Mouse (Mus musculus): ENCODE results near the gene Gm9936. TPM values are rescaled to one million over a fixed set of nuclear protein-coding genes. Genes with fewer than 3 reads are reported as not detected.

Gene Gm9936
- total RNA-seq, 2 experiments from 2014 or later, result 1.0 to 1.5 TPM

- intact Hi-C loops (cut with DNase I), result loop anchor here (5.0 kb wide), 1 partner anchor 110 kb away; no protein-coding TSS in a partner anchor
- DNase-seq (ENCODE audit: extremely low spot score in 1 of 2, low spot score in 2 of 2), result no peak
- TF ChIP-seq CTCF (IDR thresholded peaks at IDR 0.05), result no peak
- Histone ChIP-seq H3K27ac (no peak overlapping the region), H3K4me3 (no peak overlapping the region)
Measured at GRCm38 (mm10) chr5:114827427-114827826, 31.1 kb downstream of the Gm9936 start.

GRCm38 (mm10) chr5:114825978-114826691, 32.3 kb downstream of the Gm9936 start:
- DNase-seq (ENCODE audit: extremely low spot score in 1 of 2, low spot score in 2 of 2), result no peak
- H3K4me3 ChIP-seq, result peak overlapping the region; percentile 24; the same call in 1 of the 2 replicates
- intact Hi-C loops (cut with DNase I), result loop anchor here (2.0 to 5.0 kb wide), 2 partner anchors 33 to 111 kb away; partner anchors contain the start of gene Gm9936
- H3K27ac ChIP-seq, result no peak overlapping the region
- TF ChIP-seq CTCF (IDR thresholded peaks at IDR 0.05), result no peak; the same call in 1 of the 2 replicates

GRCm38 (mm10) chr5:114824197-114824596, 34.3 kb downstream of the Gm9936 start:
- intact Hi-C loops (cut with DNase I), result loop anchor here (2.0 kb wide), 1 partner anchor 35 kb away; the partner anchor contains the start of gene Gm9936
- DNase-seq (ENCODE audit: extremely low spot score in 1 of 2, low spot score in 2 of 2), result no peak
- TF ChIP-seq CTCF (IDR thresholded peaks at IDR 0.05), result peak; percentile 81
- no peak overlapping the region for H3K4me3 ChIP-seq
- H3K27ac ChIP-seq, result no peak overlapping the region

GRCm38 (mm10) chr5:114822796-114823688, 35.4 kb downstream of the Gm9936 start, which contains the start of gene 1500011B03Rik:
Gene 1500011B03Rik (minus strand): TSS chr5:114823468.
- no peak for TF ChIP-seq CTCF (IDR thresholded peaks at IDR 0.05)
- peak within 1 kb of the TSS; percentile 55 for H3K4me3 ChIP-seq
- intact Hi-C loops (cut with DNase I), result no loop called here
- peak; percentile 78 to 80 for DNase-seq (ENCODE audit: extremely low spot score in 1 of 2, low spot score in 2 of 2)
- peak within 1 kb of the TSS; percentile 77 for H3K27ac ChIP-seq

DNA sequence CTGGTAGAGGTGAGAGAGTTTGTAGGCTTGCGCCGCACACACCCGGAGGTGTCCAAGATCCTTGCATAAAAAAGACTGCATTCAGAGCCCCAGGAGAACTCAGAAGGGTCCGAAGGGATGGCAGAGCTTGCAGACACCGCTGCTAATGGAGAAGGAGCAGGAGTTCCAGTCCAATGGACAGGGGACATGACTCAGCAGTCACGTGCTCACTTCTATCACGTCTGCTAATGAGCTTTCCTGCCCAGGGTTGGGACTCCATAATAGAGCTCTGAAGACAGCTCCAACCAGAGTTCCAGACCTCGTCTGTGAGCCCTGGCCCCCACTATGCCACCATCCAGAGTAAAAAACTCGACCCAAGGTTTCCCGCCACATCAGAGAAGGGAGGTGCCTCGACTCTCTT, 40.4 kb downstream of the Gm9936 start:
- Histone ChIP-seq H3K27ac (no peak overlapping the region), H3K4me3 (no peak overlapping the region)
- intact Hi-C loops (cut with DNase I), result no loop called here
- DNase-seq (ENCODE audit: extremely low spot score in 1 of 2, low spot score in 2 of 2), result no peak
- no peak for TF ChIP-seq CTCF (IDR thresholded peaks at IDR 0.05)

DNA sequence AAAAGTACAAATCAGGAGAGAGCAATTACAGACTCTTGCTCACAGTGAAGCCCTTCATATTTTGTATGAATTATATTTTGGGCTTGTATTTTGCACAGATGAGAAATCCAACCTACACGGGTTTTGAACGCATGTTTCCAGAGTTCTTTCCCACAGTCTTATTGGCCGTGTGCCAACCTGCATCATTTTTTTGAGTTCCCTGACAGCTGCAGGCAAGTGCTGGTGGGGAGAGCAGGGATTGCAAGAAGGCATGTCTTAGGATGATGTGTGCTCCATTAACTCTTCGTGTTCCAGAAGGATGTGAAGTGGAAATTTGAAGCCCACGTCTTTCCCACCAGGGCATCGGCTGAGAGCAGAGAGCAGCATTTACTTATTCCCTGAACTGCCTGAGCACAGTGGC, 41.9 kb downstream of the Gm9936 start:
- TF ChIP-seq CTCF (IDR thresholded peaks at IDR 0.05), result no peak
- Histone ChIP-seq H3K4me3 (no peak overlapping the region), H3K27ac (no peak overlapping the region)
- intact Hi-C loops (cut with DNase I), result no loop called here
- DNase-seq (ENCODE audit: extremely low spot score in 1 of 2, low spot score in 2 of 2), result no peak

- Histone ChIP-seq H3K4me3 (peak overlapping the region; percentile 80), H3K27ac (peak overlapping the region; percentile 92)
- intact Hi-C loops (cut with DNase I), result no loop called here
- DNase-seq (ENCODE audit: extremely low spot score in 1 of 2, low spot score in 2 of 2), result peak; percentile 90 to 92
- TF ChIP-seq CTCF (IDR thresholded peaks at IDR 0.05), result no peak
Measured at GRCm38 (mm10) chr5:114813525-114814181, 44.8 kb downstream of the Gm9936 start.

DNA sequence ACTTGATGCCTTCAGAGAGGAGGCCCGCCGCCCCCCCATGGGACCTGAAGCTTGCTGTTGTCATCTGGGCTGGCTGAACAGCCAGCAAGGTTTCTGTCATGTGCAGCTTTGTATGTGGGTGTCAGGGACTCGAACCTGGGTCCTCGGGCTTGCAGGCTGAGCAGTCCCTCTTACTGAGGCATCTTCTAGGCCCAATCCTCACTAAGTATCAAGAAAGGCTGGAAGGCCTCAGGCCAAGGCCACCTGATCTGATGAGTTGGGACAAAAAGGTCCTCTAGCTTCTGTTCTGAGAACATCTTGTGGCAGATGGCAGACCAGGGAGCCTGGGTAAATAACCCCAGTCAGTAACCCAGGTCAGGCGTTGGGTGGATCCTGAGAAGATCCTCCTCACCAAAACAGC, 48.7 kb downstream of the Gm9936 start:
- Histone ChIP-seq H3K4me3 (no peak overlapping the region), H3K27ac (no peak overlapping the region)
- intact Hi-C loops (cut with DNase I), result no loop called here
- DNase-seq (ENCODE audit: extremely low spot score in 1 of 2, low spot score in 2 of 2), result no peak
- no peak for TF ChIP-seq CTCF (IDR thresholded peaks at IDR 0.05)

- no peak for TF ChIP-seq CTCF (IDR thresholded peaks at IDR 0.05)
- Histone ChIP-seq H3K27ac (no peak overlapping the region), H3K4me3 (no peak overlapping the region)
- DNase-seq (ENCODE audit: extremely low spot score in 1 of 2, low spot score in 2 of 2), result no peak
- intact Hi-C loops (cut with DNase I), result no loop called here
Measured at GRCm38 (mm10) chr5:114809181-114809756, 49.2 kb downstream of the Gm9936 start.

DNA sequence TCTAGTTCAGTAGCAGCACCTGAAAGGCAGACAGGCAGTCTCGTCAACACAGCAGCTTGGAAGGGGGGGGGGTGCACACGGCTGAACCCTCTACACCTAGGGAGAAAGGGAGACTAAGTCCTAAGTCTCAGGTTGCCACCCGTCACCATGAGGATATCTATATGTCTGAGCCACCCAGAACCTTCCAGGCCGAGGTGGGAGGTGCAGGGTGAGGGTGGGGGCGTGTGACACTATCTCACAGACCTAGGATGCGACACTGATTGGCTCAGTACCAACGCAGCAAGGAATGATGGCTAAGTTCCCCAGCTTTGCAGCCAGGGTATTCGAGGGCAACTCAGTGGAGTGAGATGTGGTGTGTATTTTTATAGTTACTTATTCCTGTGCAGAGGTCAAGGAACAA, 50.1 kb downstream of the Gm9936 start:
- intact Hi-C loops (cut with DNase I), result no loop called here
- H3K27ac ChIP-seq, result no peak overlapping the region
- no peak for TF ChIP-seq CTCF (IDR thresholded peaks at IDR 0.05)
- no peak overlapping the region for H3K4me3 ChIP-seq
- no peak for DNase-seq (ENCODE audit: extremely low spot score in 1 of 2, low spot score in 2 of 2)

DNA sequence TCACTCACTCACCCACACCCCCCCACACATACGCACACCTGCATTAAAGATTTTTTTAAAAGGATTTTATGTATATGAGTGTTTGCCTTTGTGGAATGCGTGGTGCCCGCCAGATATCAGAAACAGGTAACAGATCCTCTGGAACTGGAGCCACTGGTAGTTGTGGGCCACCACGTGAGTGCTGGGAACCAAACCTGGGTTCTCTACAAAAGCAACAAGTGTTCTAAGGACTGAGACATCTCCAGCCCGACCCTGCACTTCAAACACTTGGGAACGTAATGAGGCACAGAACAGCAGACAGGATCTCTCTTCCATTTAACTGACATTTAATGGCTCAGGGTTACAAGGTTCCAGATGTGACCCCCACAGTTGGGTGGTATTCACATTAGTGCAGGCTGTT, 50.6 kb downstream of the Gm9936 start:
- DNase-seq (ENCODE audit: extremely low spot score in 1 of 2, low spot score in 2 of 2), result no peak
- intact Hi-C loops (cut with DNase I), result no loop called here
- no peak overlapping the region for H3K27ac ChIP-seq
- TF ChIP-seq CTCF (IDR thresholded peaks at IDR 0.05), result no peak
- H3K4me3 ChIP-seq, result no peak overlapping the region
